Mouse (Mus musculus) hindbrain, postnatal 0 days (tissue): ENCODE data around the gene Dock4. TPM values are rescaled to one million over a fixed set of nuclear protein-coding genes. Genes with fewer than 3 reads are reported as not detected.

Source experiments
- ATAC-seq: fragments of 200-750 bp; cut with Nextera tagmentation; 2 replicates; pipeline ENCODE4 v1.8.0; 2017; ENCODE audit warnings: mild to moderate bottlenecking, moderate TSS enrichment, moderate library complexity
- DNase-seq: peaks from one replicate; pipeline ENCODE4 v3.0.0-alpha.2; 2015; ENCODE audit warnings: low spot score
- H3K27ac ChIP-seq: fragments of 300-500 bp; sonication (generic); 2 replicates; pipeline ENCODE4 v1.5.1; 2014; ENCODE audit warnings: mild to moderate bottlenecking
- H3K27me3 ChIP-seq: fragments of 300-500 bp; sonication (generic); 2 replicates; pipeline ENCODE4 v1.6.1; 2014; ENCODE audit warnings: low read length, mixed read lengths; ENCODE audit not compliant: insufficient read depth
- H3K36me3 ChIP-seq: fragments of 300-500 bp; sonication (generic); 2 replicates; pipeline ENCODE4 v1.6.1; 2014; ENCODE audit warnings: low read length, mixed read lengths; ENCODE audit not compliant: insufficient read depth
- H3K4me1 ChIP-seq: fragments of 300-500 bp; sonication (generic); 2 replicates; pipeline ENCODE4 v1.6.1; 2014; ENCODE audit warnings: antibody characterized with exemption, low read length, mixed read lengths; ENCODE audit not compliant: insufficient read depth
- H3K4me2 ChIP-seq: fragments of 300-500 bp; sonication (generic); 2 replicates; pipeline ENCODE4 v1.6.1; 2014; ENCODE audit warnings: low read depth, mild to moderate bottlenecking, low read length, moderate library complexity, mixed read lengths
- H3K4me3 ChIP-seq: fragments of 300-500 bp; sonication (generic); 2 replicates; pipeline ENCODE4 v1.5.1; 2014; ENCODE audit warnings: low read length
- H3K9ac ChIP-seq: fragments of 300-500 bp; sonication (generic); replicated peaks from 2 replicates; pipeline ENCODE4 v1.6.1; 2014; ENCODE audit warnings: mild to moderate bottlenecking, low read length, moderate library complexity, mixed read lengths
- H3K9me3 ChIP-seq: fragments of 300-500 bp; sonication (generic); 2 replicates; pipeline ENCODE4 v1.6.1; 2016; ENCODE audit warnings: low read length, mixed read lengths
- CTCF ChIP-seq: IDR thresholded peaks from 2 replicates; pipeline ENCODE4 v1.5.1; 2016; ENCODE audit warnings: antibody characterized with exemption, control low read depth, low read depth
- WGBS: fragments of 180-500 bp; shearing (Covaris S2); extraction: QIAGEN DNeasy Blood & Tissue Kit; methylation state at CpG from one replicate; pipeline ENCODE4 v1.1.7; 2014; 5-methylcytosine and 5-hydroxymethylcytosine counted together
- polyA plus RNA-seq: library from polyadenylated mRNA; unstranded; fragments of >200 nt; fragmentation: Nextera tagmentation; extraction: Ambion mirVana; gene quantifications from 2 replicates; pipeline ENCODE4 v1.2.1, GENCODE M21; 2015
- total RNA-seq: library from RNA; depleted of rRNA; stranded (reverse); fragments of >200 nt; gene quantifications from 2 replicates; pipeline ENCODE4 v1.2.3, GENCODE M21; 2014

Gene Dock4
- total and polyA plus RNA-seq, 2 experiments from 2014 or later, result 16.7 to 30.7 TPM

DNA sequence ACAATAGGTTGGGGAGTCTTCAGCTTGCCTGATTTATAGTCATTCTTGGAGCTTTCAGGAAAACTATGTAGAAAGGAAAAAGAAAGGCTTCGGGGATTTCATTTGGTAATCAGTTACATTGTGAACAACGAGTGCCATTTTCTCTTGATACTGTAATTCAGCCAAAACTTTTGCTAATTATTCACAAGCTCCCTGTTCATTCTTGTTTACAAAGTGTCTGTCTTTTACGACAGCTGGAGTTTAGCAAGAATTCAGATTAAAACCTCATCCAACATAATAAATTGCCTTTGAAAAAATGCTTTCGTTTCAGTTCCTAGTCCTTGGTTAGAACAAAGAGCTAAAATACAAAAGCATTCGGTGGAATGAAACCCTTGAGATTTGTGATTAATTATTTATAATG lies 345.5 kb downstream of the Dock4 start:
- H3K9ac ChIP-seq, result no peak overlapping the region
- no peak for DNase-seq
- H3K27me3 ChIP-seq, result no peaks in the 10 kb centered on the region

DNA sequence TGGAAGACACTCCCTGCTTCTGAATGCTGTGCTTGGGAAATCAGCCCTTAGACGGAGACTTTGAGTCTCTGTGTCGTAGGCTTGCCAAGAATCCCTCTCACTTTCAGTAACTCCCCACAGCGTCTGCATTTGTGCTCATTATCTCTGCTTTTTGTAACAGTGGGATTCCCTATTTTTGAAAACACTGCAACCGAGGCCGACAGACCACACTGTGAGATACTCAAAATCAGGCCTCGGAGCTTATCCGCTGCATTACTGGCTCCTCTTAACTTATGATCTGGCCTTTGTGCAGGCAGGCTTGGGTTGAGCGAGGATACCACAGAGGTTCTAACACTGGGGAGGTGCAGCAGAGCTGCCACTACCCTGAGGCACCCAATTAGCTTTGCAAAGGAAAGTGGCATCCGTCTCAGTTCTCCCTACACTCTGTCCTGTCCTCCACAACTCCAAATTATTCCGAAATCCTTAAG lies 346.5 kb downstream of the Dock4 start:
- DNase-seq (peak; percentile 59), ATAC-seq (peak; percentile 50; the same call in 1 of the 2 replicates)
- H3K27me3 ChIP-seq, result no peaks in the 10 kb centered on the region
- no peaks in the 10 kb centered on the region for H3K36me3 ChIP-seq
- no peak for TF ChIP-seq CTCF
- H3K4me1 ChIP-seq, result 0 out of 2 replicates have a peak, but pooled peaks cover 1% of the 10 kb centered on the region
- H3K9ac ChIP-seq, result no peak overlapping the region
- 27% methylated on average over 10 of the region's 10 CpGs for WGBS
- H3K4me2 ChIP-seq, result no peak overlapping the region
- no peak overlapping the region for H3K4me3 ChIP-seq
- H3K9me3 ChIP-seq, result no peaks in the 10 kb centered on the region
- H3K27ac ChIP-seq, result no peak overlapping the region

More for the DNA sequence above, 345.5 kb downstream of the Dock4 start:
- ATAC-seq, result no peak
- WGBS, result 45% methylated on average over 5 of the region's 5 CpGs
- Histone ChIP-seq H3K27ac (no peak overlapping the region), H3K4me3 (no peak overlapping the region), H3K9me3 (no peaks in the 10 kb centered on the region), H3K36me3 (no peaks in the 10 kb centered on the region), H3K4me2 (no peak overlapping the region), H3K4me1 (no peaks in the 10 kb centered on the region)
- no peak for TF ChIP-seq CTCF

DNA sequence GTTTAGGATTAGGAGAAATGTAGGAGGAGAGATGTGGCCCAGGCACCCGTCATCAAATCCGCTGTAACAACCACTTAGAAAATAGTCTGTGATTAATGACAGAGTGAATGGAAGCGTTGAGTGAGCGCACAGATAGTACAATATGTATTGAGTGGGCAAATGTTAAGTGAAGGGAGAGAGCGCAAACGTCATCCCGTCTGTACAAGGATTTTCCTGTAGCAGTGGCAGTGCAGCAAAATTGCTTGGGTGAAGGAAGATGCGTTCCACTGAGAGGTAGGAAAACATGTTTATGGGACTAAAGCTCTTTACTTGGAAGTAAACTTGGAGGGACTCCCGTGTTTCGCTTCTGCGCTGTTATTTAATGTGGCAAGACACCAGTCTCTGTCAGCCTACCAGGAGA lies 348.3 kb downstream of the Dock4 start:
- 80% methylated on average over 11 of the region's 11 CpGs for WGBS
- Histone ChIP-seq H3K4me3 (no peak overlapping the region), H3K27me3 (no peaks in the 10 kb centered on the region), H3K27ac (no peak overlapping the region), H3K4me1 (0 out of 2 replicates have a peak, but pooled peaks cover 3% of the 10 kb centered on the region), H3K9ac (no peak overlapping the region), H3K36me3 (no peaks in the 10 kb centered on the region), H3K4me2 (no peak overlapping the region), H3K9me3 (no peaks in the 10 kb centered on the region)
- ATAC-seq (no peak), DNase-seq (no peak)
- no peak for TF ChIP-seq CTCF

DNA sequence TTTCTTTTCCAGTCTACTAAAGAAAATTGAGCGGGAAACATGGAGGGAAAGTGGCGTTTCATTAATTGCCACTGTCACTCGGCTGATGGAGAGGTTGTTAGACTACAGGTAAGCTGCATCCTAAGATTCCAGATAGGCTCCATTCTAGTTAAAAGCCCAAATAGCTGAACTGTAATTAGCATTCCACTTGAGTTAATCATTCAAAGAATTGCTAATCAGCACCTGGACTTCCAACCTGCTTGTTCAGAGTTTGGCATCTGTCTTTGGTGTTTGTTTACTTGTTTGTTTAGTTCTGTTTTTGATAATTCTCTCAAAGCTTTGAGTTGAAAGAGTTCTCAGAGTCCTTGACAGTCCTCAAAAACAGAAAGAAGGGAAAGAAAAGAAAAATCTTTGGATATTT lies 349.0 kb downstream of the Dock4 start:
- no peak overlapping the region for H3K9ac ChIP-seq
- H3K4me2 ChIP-seq, result no peak overlapping the region
- DNase-seq, result no peak
- no peak for ATAC-seq
- H3K4me1 ChIP-seq, result 0 out of 2 replicates have a peak, but pooled peaks cover 3% of the 10 kb centered on the region
- H3K27me3 ChIP-seq, result no peaks in the 10 kb centered on the region
- 75% methylated on average over 3 of the region's 3 CpGs for WGBS
- no peak for TF ChIP-seq CTCF
- H3K4me3 ChIP-seq, result no peak overlapping the region
- no peak overlapping the region for H3K27ac ChIP-seq
- H3K9me3 ChIP-seq, result no peaks in the 10 kb centered on the region
- no peaks in the 10 kb centered on the region for H3K36me3 ChIP-seq

DNA sequence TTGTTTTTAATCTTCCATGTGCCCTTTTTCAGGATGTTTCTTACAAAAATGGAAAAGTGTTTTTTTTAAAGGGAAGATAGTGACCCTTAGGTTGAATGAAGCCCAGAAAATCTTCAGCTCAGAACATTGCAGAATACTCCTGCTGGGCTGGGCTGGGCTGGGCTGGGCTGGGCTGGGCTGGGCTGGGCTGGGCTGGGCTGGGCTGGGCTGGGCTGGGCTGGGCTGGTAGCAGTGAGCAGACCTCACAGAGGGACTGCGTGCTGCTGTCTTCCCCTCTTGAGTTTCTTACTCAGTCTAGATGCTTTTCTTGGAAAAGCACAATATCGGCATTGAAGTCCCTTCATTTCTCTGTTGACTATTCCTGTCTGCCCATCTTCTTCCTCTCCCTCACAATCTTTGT lies 350.0 kb downstream of the Dock4 start:
- Histone ChIP-seq H3K4me3 (no peak overlapping the region), H3K36me3 (no peaks in the 10 kb centered on the region; the same call in 1 of the 2 replicates), H3K27ac (no peak overlapping the region), H3K4me1 (0 out of 2 replicates have a peak, but pooled peaks cover 3% of the 10 kb centered on the region), H3K27me3 (no peaks in the 10 kb centered on the region), H3K9ac (no peak overlapping the region), H3K9me3 (no peaks in the 10 kb centered on the region), H3K4me2 (no peak overlapping the region)
- DNase-seq (no peak), ATAC-seq (no peak)
- no peak for TF ChIP-seq CTCF
- WGBS, result 73% methylated on average over 2 of the region's 2 CpGs

DNA sequence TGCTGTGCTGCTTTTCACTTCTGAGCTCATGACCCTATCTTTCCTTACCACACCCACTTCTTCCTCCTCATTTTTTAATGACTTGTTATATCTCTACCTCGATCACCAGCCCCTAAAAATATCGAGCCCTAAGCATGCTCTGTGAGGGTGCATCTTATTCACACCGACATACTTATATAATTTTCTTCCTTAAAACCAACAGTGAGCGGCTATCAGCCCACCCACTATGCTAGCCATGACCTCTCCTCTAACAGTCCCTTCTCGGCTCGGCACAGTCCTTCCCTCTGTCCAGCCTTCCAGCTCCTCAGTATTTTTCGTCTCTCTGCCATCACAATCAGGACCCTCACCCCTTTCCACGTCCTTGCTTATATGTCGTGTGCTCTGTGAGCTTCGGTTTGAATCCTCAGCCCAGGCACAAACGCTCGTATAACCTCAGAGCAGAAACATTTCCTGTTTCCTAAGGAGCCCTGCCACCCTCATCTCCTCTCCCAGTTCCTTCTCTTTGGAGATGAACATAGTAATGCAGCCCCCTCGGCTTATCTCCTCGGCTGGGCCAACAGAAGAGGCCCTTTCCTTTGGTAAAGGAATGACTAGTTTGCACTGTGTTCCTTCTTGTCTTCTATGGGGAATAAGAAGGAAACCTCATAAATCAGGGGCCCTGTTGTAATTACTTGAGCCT lies 351.2 kb downstream of the Dock4 start:
- DNase-seq (no peak), ATAC-seq (no peak)
- Histone ChIP-seq H3K4me1 (0 out of 2 replicates have a peak, but pooled peaks cover 3% of the 10 kb centered on the region), H3K4me2 (no peak overlapping the region), H3K9me3 (no peaks in the 10 kb centered on the region), H3K27me3 (no peaks in the 10 kb centered on the region), H3K36me3 (no peaks in the 10 kb centered on the region; the same call in 1 of the 2 replicates), H3K4me3 (no peak overlapping the region), H3K27ac (no peak overlapping the region), H3K9ac (no peak overlapping the region)
- no peak for TF ChIP-seq CTCF
- WGBS, result 75% methylated on average over 14 of the region's 14 CpGs
